Mouse (Mus musculus) gastrocnemius, postnatal 36 days (tissue): ENCODE measurements around the gene Bnc1. TPM values are rescaled to one million over a fixed set of nuclear protein-coding genes. Genes with fewer than 3 reads are reported as not detected.

Experiments used
- DNase-seq, 2 experiments: peaks; one replicate each; pipeline ENCODE4 v3.0.0; 2022
- intact Hi-C: fragments of 180-260 bp; cut with DNase I; formaldehyde crosslinking; loops from one replicate; pipeline ENCODE4 v1.15.1; 2025
- long read RNA-seq, 2 experiments: library from polyadenylated mRNA; stranded (forward); transcript quantifications; one replicate each; pipeline ENCODE4 v2.0.0; 2021
- total RNA-seq, 2 experiments: library from RNA; stranded (reverse); gene quantifications; 2 replicates each; pipeline ENCODE4 v1.2.3; 2021

Bnc1 gene
- total RNA-seq = not detected
- long read RNA-seq, experiment 1 = 0 reads
- long read RNA-seq, experiment 2 = 0 reads

DNA sequence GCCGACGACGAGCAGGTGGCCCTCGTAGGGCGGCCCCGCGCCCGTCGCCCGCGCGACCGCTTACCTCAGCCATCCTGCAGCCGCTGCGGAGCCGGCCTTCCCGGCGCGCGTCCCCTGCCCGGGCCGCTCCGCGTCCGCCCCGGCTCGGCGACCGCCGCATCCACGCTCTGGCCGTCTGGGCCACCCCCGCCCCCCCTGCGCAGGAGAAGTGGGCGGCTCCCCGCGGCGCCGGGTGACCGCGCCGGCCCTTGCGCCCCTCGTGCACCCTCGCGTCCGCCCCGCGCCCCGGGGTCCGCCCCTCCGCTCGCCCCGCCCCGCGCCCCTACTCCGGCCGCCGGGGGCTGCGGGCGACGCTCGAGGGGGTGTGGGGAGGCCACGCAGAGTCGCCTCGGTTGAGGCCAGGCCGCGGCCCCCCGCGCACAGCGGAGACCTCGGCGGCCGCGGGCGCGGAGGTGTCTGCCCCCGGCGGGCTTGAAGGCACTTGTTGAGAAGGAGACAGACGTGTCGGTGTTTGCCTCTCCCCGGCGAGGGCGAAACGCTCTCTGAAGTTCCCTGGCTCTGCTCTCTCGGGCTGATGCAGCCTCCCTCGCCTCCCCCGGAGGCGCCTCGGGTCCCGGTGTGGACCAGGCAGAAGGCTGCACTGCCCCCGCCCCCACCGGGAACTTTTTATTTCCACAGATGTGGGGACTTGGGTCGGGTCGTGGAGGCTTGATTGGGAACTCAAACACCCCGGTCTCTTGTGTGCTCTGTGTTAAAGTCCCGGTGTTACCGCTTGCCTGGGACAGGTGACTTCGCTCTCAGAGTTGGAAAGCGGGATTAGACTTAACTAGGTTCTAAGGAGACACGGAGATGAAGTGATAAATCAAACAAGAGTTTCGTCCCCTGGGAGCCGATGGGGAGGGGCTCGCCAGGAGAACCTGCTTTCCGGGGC lies at the start of gene Bnc1:
Gene Bnc1, minus strand, starts transcription at position 162 of the 931 bp plus-strand sequence.
- DNase-seq = no peak
- intact Hi-C loops = no loop called here

DNA sequence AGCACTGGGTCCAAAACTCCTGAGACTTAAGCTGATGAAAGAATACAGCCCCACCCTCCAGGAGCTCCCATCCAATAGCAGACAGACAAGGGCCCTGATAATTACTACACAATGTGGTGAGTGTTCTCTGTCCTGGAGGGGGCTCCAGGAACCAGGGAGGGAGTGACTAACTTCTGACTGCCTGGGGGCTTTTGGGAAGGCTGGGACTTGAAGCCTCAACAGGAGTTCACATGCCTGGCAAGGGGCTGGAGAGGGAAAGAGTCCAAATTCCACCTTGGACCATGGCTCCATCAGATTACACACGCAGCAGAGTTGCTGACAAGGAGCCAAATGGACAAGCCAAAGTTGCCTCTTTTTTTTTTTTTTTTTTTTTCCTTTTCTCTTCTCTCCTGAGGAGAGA lies 41.3 kb upstream of the Bnc1 start:
- intact Hi-C loops = no loop called here
- DNase-seq = no peak

DNA sequence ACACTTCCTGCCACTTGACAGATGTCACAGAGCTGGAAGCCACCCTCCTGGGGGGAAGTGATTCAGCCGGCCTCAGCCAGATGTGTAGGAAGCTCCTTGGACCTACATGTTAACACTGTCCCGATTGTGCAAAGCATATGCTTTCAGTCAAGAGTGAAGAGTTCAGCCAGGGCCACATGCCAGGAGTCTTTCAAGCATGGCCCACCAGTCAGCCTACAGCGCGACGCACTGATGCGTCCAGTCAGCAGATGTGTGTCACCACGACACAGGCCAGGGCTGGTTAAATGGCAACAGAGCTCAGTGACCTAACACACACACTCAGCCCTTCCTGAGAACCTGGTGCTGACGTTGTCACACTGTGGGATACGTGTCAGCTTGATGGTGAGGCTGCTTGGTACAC lies 37.6 kb upstream of the Bnc1 start:
- no peak for DNase-seq
- intact Hi-C loops = no loop called here

DNA sequence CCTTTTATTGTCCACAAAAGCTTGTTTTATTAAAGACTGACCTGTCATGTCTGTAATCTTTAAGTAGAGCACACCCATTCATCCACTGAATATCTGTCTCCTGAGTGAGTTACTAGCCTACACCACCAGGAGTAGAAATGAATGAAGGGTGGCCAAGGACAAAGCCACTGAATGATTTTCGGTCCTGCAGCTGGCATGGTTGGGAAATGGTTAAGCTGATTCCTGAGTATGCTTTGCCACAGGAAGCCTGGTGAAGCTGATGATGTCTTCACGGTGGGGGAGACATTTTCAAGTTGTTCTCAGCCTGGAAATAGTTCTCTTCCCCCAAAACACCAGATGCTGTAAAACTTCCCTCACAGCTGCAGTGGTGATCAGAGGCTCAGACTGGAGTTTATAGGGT lies 33.7 kb upstream of the Bnc1 start:
- intact Hi-C loops = no loop called here
- no peak for DNase-seq

DNA sequence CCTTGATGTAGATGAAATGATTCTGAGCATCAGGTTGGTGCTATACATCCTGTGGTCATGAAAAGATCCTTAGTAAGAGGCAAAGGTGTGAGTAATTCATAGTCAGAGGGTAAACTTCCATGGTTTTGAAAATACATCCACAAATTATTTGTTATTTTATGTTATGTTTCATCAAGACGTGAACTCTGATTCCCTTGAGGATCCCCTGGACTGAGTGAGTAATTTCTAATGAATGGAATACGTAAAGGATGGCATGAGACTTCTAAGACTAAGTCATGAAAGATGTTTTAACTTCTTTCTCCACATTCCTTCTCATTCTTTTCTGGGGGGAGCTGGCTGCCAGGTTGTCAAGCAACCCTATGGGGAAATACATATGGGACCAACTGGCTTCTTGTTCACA lies 31.6 kb upstream of the Bnc1 start:
- DNase-seq = no peak
- intact Hi-C loops = no loop called here

DNA sequence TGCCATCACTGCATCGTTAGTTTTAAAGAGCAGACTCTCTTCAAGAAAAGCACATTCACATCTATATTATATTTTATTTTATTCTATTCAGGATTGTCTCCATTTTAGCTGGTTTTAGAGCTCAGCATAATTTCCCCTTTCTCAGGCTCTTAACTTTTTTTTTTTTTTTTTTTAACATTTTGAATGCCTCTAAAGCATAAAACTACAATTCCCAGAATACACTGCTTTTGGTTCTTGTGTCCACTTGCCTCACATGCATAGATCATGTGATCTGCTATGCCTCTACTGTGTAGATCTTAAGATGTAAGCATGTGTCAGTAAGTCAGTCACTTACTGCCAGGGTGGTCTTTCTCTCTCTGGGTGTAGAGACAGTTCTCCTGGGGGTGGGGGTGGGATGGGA lies 30.3 kb upstream of the Bnc1 start:
- intact Hi-C loops = no loop called here
- no peak for DNase-seq

DNA sequence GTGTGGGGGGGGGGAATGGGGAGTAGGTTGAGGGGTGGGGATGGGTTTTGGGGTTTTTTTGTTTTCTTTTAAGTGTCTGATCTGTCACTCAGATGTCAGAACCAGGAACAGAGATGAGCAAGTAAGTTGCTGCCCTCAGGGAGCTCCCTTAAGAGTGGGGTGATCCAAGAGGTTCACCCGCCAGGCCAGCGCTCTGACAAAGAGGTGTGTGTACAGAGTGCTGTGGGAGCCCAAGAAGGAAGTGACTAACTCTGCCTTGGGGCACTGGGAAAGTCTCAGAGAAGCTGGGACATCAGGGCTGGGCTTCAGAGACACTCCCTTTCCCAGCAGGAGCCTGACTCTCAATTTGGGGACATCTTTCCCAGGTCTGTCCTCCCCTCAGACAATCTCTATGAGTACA lies 25.9 kb upstream of the Bnc1 start:
- intact Hi-C loops = no loop called here

DNA sequence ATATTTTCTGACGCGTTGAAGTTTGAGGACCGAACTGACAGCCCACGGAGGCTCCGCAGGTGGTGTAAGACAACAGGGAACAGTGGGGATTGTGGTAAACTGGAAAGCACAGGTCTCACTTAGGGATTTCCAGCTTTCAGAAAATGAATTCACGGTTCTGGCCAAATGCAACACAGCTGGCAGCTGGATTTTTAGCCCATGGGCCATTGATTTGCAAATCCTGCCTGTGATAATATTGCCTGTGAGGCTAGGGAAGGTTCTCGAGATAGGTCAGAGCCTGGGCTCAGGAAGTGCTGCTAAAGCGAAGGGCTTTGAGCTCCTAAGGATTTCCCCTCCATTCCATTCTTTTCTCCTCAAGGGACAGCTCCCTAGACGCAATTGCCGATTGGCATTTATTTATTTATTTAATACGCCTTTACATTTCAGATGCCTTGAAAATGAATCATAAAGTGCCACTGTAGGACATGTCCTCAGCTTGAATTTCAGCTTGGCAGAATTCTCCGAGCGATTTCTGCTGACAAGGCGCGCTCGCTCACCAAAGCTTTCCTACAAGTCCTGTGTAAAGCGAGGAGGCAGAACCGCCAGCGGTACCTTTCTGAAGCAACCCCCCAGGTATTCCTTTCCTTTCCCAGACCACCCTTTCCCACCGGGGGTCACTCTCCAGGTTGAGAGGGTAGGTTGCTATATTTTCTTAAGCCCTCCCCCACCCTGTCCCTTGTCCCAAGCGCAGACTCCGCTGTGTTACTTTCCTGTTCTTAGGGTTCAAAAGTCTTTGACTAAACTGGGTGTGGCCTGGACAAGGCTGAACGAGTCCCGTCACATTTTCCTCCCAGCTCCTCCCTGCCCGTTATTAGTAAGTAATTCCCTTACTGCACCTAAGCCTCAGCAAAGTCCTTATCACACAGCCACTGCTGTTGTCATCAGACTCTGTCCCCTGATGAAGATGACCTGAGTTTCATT lies 24.9 kb upstream of the Bnc1 start:
- intact Hi-C loops = no loop called here
- no peak for DNase-seq

More for the DNA sequence above, 25.9 kb upstream of the Bnc1 start:
- DNase-seq = no peak

DNA sequence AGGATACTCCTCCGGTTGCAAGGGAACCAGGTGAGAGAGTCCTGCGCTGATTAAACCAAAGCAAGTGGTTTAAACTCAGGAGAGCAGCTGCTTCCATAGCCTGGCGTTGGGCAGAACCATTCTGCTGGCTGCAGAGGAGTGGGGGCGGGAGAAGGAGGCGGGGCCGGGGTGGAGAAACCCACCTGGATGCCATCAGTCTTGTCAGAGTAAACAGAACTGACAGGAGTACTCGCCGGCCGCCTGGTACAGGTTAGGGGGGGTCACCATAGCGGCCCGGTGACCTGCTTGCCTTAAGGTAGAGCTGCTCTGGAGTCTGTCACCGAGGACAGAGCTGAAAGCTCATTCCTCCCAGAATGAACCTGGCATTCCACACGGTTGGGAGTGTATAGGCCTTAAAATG lies 20.4 kb upstream of the Bnc1 start:
- DNase-seq = no peak
- intact Hi-C loops = no loop called here

DNA sequence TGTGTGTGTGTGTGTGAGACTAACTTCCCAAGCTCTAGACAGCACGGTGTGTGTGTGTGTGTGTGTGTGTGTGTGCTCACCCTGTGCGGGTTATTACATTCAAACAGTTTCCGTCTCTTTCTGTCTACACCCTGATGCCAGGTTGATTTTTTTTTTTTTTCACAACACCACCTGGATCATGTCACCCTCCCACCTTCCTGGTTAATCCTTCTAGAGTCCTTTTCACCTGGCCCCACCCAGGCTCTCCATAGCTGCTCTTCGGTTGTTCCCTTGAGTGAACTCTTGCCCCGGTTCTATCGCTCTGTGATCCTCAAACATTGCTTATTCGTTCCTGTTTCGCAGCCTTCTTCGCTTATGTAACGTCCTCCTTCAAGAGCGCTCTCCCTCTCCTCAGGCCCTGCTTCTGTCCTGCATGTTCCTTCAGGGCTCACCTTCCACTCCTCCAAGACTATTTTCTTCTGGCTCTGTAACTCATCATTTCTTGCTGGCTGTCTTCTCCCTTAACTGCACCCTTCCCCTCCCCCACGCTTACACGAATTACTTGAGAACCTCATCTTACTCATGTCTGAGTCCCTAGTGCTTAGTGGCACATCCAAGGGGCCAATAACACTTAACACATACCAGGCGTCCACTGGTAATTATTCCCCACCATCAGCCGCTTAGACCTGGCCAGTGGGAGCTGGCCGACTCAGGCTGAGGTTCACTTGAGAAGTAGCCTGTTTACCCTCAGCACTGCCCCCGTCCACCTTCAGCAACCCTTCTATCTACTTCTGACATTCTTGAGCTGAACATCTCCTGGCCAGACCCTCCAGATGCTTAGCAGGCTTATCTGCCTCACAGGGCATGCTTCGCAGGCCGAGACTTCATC lies 19.7 kb upstream of the Bnc1 start:
- intact Hi-C loops = no loop called here
- DNase-seq = no peak

DNA sequence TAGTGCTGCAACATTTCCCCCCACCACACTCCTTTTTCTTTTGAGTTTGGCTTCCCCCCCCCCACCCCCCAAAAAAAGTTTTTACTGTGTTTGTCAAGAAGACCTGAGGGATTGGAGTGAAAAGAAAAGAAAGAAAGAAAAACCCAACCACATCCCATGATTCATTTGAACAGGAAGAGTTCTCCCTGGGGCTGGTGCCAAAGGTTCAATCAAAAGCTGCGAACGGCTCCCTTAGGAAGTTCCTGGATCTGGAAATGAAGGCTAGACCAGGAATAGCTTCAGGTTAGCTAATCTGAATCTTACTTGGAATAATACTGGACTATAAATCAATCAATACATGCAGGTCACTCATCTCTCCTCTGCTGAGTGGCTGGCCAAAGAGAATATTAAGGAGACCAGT lies 15.1 kb upstream of the Bnc1 start:
- no peak for DNase-seq
- intact Hi-C loops = no loop called here

DNA sequence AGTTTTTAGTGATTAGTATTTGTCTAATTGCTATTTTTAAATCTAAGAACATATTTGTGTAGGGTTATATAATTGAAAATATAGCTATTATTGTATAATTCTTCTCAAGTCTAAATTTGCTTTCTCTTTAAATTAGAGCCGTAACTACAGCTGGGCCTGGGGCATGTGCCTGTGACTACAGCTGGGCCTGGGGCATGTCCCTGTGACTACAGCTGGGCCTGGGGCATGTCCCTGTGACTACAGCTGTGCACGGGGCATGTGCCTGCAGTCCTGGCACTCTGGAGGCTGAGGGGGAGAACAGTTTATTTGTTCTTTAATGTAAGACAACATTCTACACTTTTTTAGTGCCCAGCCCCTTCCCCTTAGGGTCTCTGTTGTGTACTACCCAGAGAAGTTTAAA lies 12.1 kb upstream of the Bnc1 start:
- intact Hi-C loops = no loop called here
- no peak for DNase-seq

DNA sequence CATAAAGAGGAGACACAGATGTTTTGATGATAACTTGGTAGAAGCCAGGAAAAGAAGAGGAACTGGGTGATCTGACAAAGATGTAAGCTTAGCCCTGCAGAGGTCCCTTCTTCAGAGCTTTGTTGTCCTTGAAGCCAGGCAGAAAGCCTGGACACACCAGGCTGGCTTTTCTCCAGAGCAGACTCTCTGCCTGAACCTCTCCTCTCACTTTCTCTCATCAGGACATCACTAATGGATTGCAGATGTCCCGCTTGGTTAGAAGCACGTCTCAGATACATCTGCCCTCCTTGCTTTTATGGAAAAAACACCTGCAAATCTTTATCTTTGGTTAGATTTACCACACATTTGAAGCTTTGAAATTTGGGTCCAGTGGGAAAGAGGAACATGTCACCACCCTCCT lies 7.7 kb upstream of the Bnc1 start:
- intact Hi-C loops = no loop called here
- no peak for DNase-seq

DNA sequence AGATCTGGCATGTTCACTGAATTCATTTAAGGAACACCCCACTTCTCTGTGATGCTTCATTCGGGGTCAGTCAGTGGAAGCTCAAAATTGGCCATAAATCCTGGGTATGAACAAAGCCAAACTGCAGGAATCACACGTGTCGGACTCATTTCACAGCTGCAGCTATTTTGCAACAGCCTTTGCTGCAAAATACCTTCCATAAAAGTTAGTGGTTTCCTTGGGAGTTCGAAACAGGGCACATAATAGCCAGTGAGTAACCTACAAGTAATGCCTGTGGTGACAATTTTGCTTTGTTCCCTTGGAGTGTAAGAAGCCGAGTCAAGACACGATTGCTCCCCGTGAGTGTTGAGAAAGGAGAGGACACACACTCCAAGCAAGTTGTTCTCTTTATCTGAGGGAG lies 7.3 kb upstream of the Bnc1 start:
- DNase-seq = no peak
- intact Hi-C loops = no loop called here

DNA sequence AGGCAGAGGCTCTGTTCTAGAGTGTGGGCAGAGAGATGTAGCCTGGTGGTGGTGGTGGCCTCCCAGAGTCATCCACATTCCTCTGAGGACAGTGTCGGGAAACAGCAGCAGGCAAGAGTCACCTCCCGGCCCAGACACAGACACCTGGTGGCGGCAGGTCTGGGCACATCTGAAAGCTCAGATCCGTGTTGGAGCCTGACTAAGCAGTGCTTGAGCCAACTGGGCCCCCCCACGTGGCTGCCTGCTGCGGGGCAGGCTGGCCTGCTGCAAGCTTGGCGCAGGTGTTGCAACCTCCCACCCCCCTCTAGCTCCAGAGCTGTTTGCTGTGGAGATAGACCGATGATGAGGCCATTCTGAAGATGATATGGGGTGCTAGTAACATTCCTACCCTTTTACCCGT lies 3.9 kb upstream of the Bnc1 start:
- intact Hi-C loops = no loop called here
- no peak for DNase-seq

DNA sequence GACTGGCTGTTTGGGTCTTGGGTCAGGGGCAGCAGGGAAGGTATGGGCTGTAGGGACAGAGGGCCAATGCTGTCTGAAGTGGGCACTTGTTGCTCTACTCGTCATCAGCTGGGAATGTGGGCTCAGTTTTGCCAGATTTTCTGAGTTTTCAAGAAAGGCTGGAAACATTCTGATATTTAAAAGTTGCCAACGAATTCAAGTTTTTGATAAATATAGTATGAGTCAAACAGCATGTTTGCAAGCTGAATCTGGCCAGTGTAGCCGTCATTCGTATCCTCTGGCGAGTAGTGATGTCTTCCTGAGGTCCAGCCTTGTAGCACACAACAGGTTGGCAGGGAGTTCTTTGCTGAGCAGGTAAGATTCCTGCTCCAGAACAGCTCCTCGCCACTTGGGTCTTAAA lies 3.0 kb upstream of the Bnc1 start:
- intact Hi-C loops = no loop called here

DNA sequence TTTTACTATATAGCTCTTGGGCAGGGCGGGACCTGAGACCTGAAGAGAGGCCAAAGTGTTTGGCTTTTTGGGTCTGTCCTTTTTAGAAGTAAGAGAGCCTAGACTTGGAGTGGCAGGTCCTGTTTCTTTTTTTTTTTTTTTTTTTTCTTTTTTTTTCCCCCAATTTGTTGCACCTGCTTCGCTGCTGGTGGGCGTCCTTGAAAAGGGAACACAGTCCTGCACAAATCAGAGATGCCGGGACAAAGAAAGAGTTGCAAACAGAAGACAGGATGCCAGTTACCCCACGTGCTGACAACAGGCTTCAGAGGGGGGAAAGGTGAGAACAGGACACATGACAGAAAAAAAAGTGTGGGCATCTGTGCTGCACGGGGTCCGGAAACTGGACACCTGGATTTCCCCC lies 1.0 kb upstream of the Bnc1 start:
- intact Hi-C loops = no loop called here
- DNase-seq = no peak

More for the DNA sequence above, 3.0 kb upstream of the Bnc1 start:
- no peak for DNase-seq

DNA sequence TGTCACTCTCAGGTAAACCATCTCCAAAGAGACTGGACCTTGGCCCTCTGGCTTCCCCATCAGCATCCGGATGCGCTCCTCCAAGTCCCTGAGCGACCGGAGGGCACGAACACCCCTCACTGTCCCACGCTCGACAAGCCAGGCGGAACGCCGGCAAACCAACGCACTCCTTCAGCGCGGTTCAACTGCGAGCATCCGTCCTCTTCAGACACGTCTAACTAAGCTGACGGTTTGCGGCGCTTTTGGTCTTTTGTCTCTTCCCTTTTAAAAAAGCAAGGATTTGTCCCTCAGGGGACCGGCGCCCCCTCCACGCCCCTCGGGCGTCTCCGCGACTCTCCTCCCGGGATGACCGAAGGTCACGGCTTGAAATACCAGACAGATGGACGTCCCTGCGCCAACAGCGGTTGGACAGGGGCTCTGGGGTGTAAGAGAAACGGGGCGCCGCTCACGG lies 456 bp downstream of the Bnc1 start:
- DNase-seq = no peak
- intact Hi-C loops = no loop called here

DNA sequence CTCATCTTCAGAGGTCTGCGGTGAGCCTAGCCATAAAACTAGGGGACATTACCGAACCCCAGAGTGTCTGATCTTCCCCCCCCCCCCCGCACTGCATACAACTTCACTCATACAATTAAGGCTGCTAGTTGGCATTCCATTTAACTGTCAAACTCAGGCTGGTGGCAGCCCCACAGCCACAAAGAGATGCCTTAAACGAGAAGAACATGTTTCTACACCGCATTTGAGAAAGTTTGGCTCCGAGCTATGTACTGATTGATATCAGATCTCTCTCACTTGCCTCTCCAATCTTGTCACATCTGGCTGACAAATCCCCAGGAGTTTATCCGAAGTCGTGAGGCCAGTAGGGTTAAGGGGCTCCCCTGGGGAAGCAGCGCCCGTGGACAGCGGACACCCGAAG lies 976 bp downstream of the Bnc1 start:
- no peak for DNase-seq
- intact Hi-C loops = no loop called here

DNA sequence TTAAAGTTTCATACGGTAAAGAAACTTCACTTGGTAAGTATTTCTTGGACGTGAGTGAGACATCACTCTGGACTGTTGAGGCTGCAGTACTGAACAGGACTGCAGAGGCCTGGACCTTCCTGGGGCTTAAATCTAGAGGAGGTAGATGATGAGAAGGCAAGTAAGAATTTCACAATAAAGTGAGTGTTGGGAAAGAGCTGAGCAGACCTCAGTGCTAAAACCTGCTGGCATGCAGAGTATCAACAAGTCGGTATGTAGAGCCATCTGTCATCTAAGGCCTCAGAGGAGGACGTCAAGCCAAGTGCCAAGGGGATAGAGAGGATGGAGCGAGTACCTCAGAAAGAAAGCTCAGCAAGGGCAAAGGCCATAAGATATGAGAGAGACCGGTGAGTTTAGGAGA lies 8.4 kb downstream of the Bnc1 start:
- intact Hi-C loops = no loop called here
- no peak for DNase-seq
